Mouse (Mus musculus) CH12.LX (cell line): ENCODE measurements around the gene Iqcc. TPM values are rescaled to one million over a fixed set of nuclear protein-coding genes. Genes with fewer than 3 reads are reported as not detected.
A peak's percentile ranks its signal among the peaks of the same experiment; 100 is the strongest.

Experiments
- DNase-seq: peaks from one replicate; pipeline ENCODE4 v3.0.0-alpha.2; 2013; ENCODE audit errors: extremely low read depth
- H3K27ac ChIP-seq: 2 replicates; pipeline ENCODE4 v1.5.1; 2012; ENCODE audit warnings: low read depth, mild to moderate bottlenecking, control low read depth, moderate library complexity; ENCODE audit not compliant: insufficient read depth
- H3K27me3 ChIP-seq: replicated peaks from 2 replicates; pipeline ENCODE3; 2012; ENCODE audit warnings: inconsistent platforms
- H3K36me3 ChIP-seq, 2 experiments: replicated peaks in 1 of 2; 2 replicates each; pipeline versions ENCODE3 to v1.6.1; 2012; ENCODE audit warnings: inconsistent platforms in 1 of 2, low read length in 1 of 2, mild to moderate bottlenecking in 1 of 2, mixed read lengths in 1 of 2, moderate library complexity in 1 of 2; ENCODE audit not compliant: control insufficient read depth in 1 of 2, insufficient read depth in 1 of 2
- H3K4me1 ChIP-seq, 2 experiments: 2 replicates each; pipeline ENCODE4 v1.6.1; 2012; ENCODE audit warnings: inconsistent platforms in 1 of 2, moderate library complexity in 1 of 2; ENCODE audit not compliant: insufficient read depth in 2 of 2, control insufficient read depth in 1 of 2
- H3K4me2 ChIP-seq: 2 replicates; pipeline ENCODE4 v1.6.1; 2012; ENCODE audit warnings: low read depth, mild to moderate bottlenecking, control low read depth; ENCODE audit not compliant: poor library complexity, insufficient read depth, severe bottlenecking
- H3K4me3 ChIP-seq, 3 experiments: fragments of 150-350 bp in 1 of 3; sonication (generic) in 1 of 3; replicated peaks in 1 of 3; 2 replicates each; pipeline versions ENCODE3 to v1.5.1; 2011 to 2012; ENCODE audit warnings: low read depth in 2 of 3, low read length in 2 of 3, mild to moderate bottlenecking in 2 of 3, moderate library complexity in 2 of 3, control low read depth in 1 of 3, improper control_type of control experiment in 1 of 3, inconsistent platforms in 1 of 3, mixed read lengths in 1 of 3; ENCODE audit not compliant: poor library complexity in 1 of 3
- H3K79me2 ChIP-seq: replicated peaks from 2 replicates; pipeline ENCODE4 v1.6.1; 2012; ENCODE audit warnings: mild to moderate bottlenecking, moderate library complexity; ENCODE audit not compliant: control insufficient read depth, poor library complexity, insufficient read depth, severe bottlenecking; ENCODE audit errors: extremely low read depth
- H3K9ac ChIP-seq: 2 replicates; pipeline ENCODE4 v1.6.1; 2012; ENCODE audit warnings: low read depth, mild to moderate bottlenecking, control low read depth, moderate library complexity; ENCODE audit not compliant: insufficient read depth
- H3K9me3 ChIP-seq: replicated peaks from 2 replicates; pipeline ENCODE3; 2012; ENCODE audit warnings: low read length, inconsistent platforms, mixed read lengths
- BHLHE40 ChIP-seq: IDR thresholded peaks from 2 replicates; pipeline ENCODE4 v1.6.1; 2011; ENCODE audit warnings: mild to moderate bottlenecking, low read depth, low read length, improper control_type of control experiment
- CHD1 ChIP-seq: IDR thresholded peaks from 2 replicates; pipeline ENCODE4 v1.6.1; 2012; ENCODE audit warnings: low read depth, low read length, improper control_type of control experiment, inconsistent platforms
- CHD2 ChIP-seq: IDR thresholded peaks from 2 replicates; pipeline ENCODE4 v1.6.1; 2011; ENCODE audit warnings: low read length, improper control_type of control experiment
- EP300 ChIP-seq: IDR thresholded peaks from 2 replicates; pipeline ENCODE4 v1.6.1; 2011; ENCODE audit warnings: low read length, improper control_type of control experiment
- ETS1 ChIP-seq: conservative IDR thresholded peaks from 2 replicates; pipeline ENCODE4 v1.6.1; 2012; ENCODE audit warnings: low read depth, mild to moderate bottlenecking, inconsistent platforms, low read length, improper control_type of control experiment, moderate library complexity
- GABPA ChIP-seq: IDR thresholded peaks from 2 replicates; pipeline ENCODE4 v1.6.1; 2012; ENCODE audit warnings: low read depth, low read length, improper control_type of control experiment, inconsistent platforms; ENCODE audit not compliant: insufficient replicate concordance
- HCFC1 ChIP-seq: IDR thresholded peaks from 2 replicates; pipeline ENCODE4 v1.6.1; 2012; ENCODE audit warnings: low read depth, mild to moderate bottlenecking, inconsistent platforms, low read length, improper control_type of control experiment
- JUND ChIP-seq: conservative IDR thresholded peaks from 2 replicates; pipeline ENCODE4 v1.6.1; 2011; ENCODE audit warnings: low read depth, low read length, improper control_type of control experiment
- MAZ ChIP-seq: IDR thresholded peaks from 2 replicates; pipeline ENCODE4 v1.6.1; 2012; ENCODE audit warnings: low read depth, mild to moderate bottlenecking, inconsistent platforms, low read length, improper control_type of control experiment, moderate library complexity
- MYC ChIP-seq: IDR thresholded peaks from 2 replicates; pipeline ENCODE4 v1.6.1; 2011; ENCODE audit warnings: low read depth, mild to moderate bottlenecking, improper control_type of control experiment, low read length
- NELFE ChIP-seq: IDR thresholded peaks from 2 replicates; pipeline ENCODE4 v1.6.1; 2011; ENCODE audit warnings: low read depth, low read length, improper control_type of control experiment
- NRF1 ChIP-seq: IDR thresholded peaks from 2 replicates; pipeline ENCODE4 v1.6.1; 2014; ENCODE audit warnings: low read depth, mild to moderate bottlenecking, inconsistent platforms, low read length, improper control_type of control experiment, moderate library complexity
- PAX5 ChIP-seq: IDR thresholded peaks from 2 replicates; pipeline ENCODE4 v1.6.1; 2012; ENCODE audit warnings: low read length, inconsistent platforms, mixed read lengths
- POLR2A ChIP-seq: IDR thresholded peaks from 2 replicates; pipeline ENCODE4 v1.6.1; 2011; ENCODE audit warnings: low read depth, mild to moderate bottlenecking, improper control_type of control experiment, low read length
- RAD21 ChIP-seq: IDR thresholded peaks from 2 replicates; pipeline ENCODE4 v1.6.1; 2011; ENCODE audit warnings: low read depth, mild to moderate bottlenecking, low read length, improper control_type of control experiment, moderate library complexity
- SIN3A ChIP-seq: IDR thresholded peaks from 2 replicates; pipeline ENCODE4 v1.6.1; 2012; ENCODE audit warnings: low read length, improper control_type of control experiment, inconsistent platforms
- TBP ChIP-seq: conservative IDR thresholded peaks from 2 replicates; pipeline ENCODE4 v1.6.1; 2011; ENCODE audit warnings: low read depth, low read length, improper control_type of control experiment
- UBTF ChIP-seq: IDR thresholded peaks from 2 replicates; pipeline ENCODE4 v1.6.1; 2012; ENCODE audit warnings: low read depth, mild to moderate bottlenecking, inconsistent platforms, low read length, improper control_type of control experiment, moderate library complexity
- USF1 ChIP-seq: IDR thresholded peaks from 2 replicates; pipeline ENCODE4 v1.6.1; 2014; ENCODE audit warnings: low read depth, mild to moderate bottlenecking, inconsistent platforms, low read length, improper control_type of control experiment
- USF2 ChIP-seq: conservative IDR thresholded peaks from 2 replicates; pipeline ENCODE4 v1.6.1; 2011; ENCODE audit warnings: low read depth, low read length, improper control_type of control experiment
- ZNF384 ChIP-seq: IDR thresholded peaks from 2 replicates; pipeline ENCODE4 v1.6.1; 2012; ENCODE audit warnings: low read depth, low read length, improper control_type of control experiment, inconsistent platforms
- dilution Hi-C: fragments of 300-500 bp; cut with MboI; formaldehyde crosslinking; loops from 2 replicates; pipeline ENCODE4 v1.14.3; 2020; ENCODE audit warnings: low sequenced_read_pairs; ENCODE audit not compliant: extremely low pct_unique_long_range_greater_than_20kb, extremely low pct_ligation_motif_present
- in situ Hi-C: fragments of 300-500 bp; cut with MboI; formaldehyde crosslinking; loops from 3 replicates; pipeline ENCODE4 v1.14.3; 2019; ENCODE audit warnings: low sequenced_read_pairs, low pct_ligation_motif_present, low pct_unique_long_range_greater_than_20kb, mixed read lengths
- polyA plus RNA-seq: library from polyadenylated mRNA; unstranded; fragments of >175 nt; gene quantifications from 2 replicates; pipeline ENCODE4 v1.2.1, GENCODE M21; 2012; ENCODE audit warnings: low read depth; ENCODE audit not compliant: insufficient read length
- total RNA-seq, 2 experiments: library from RNA; depleted of rRNA; stranded (reverse); fragments of 300-350 nt in 1 of 2; fragments of >200 nt in 1 of 2; gene quantifications; 2 replicates each; pipeline ENCODE4 v1.2.3; 2012 to 2014

Iqcc gene
- total and polyA plus RNA-seq, 3 experiments: 13.5 to 27.0 (median 18.4) TPM

DNA sequence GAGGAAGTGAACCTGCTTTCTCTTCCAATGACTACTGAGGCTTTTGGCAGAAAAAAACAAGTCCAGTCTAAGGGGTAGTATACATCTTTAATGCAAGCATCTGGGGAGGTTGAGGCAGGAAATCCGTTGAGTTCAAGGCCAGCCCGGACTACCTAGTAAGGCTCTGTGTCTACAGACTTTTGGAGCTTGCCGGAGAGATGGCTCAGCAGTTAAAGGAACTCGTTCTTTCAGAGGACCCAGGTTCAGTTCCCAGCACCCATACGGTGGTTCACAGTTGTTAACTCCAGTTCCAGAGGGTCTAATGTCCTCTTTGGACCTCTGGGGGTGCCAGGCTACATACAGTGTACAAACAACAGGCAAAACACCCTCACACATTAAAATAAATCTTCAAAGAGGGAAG, 868 bp downstream of the Iqcc start:
- Histone ChIP-seq H3K9me3 (no peaks in the 10 kb centered on the region), H3K79me2 (no peaks in the 10 kb centered on the region), H3K4me3 (peak overlapping the region; percentile 74 to 76 (median 75)), H3K36me3 (peaks cover 23 to 56% of the 10 kb centered on the region in 2 experiments), H3K27ac (no peak overlapping the region)
- in situ Hi-C loops: loop anchor here (25.0 kb wide), 1 partner anchor 256 kb away; no protein-coding TSS in a partner anchor
- TF ChIP-seq ZNF384 (no peak), MYC (no peak), CHD1 (no peak), HCFC1 (no peak), TBP (no peak), GABPA (no peak), BHLHE40 (no peak)
- TF ChIP-seq, all 38 proteins: peak for 0
- Histone ChIP-seq H3K9ac (peak overlapping the region; percentile 93; the same call in 1 of the 2 replicates), H3K27me3 (no peaks in the 10 kb centered on the region), H3K4me2 (peak overlapping the region; percentile 45; the same call in 1 of the 2 replicates), H3K4me1 (peaks cover 7 to 49% of the 10 kb centered on the region in 2 experiments)
- dilution Hi-C loops: no loop called here
- DNase-seq: no peak

DNA sequence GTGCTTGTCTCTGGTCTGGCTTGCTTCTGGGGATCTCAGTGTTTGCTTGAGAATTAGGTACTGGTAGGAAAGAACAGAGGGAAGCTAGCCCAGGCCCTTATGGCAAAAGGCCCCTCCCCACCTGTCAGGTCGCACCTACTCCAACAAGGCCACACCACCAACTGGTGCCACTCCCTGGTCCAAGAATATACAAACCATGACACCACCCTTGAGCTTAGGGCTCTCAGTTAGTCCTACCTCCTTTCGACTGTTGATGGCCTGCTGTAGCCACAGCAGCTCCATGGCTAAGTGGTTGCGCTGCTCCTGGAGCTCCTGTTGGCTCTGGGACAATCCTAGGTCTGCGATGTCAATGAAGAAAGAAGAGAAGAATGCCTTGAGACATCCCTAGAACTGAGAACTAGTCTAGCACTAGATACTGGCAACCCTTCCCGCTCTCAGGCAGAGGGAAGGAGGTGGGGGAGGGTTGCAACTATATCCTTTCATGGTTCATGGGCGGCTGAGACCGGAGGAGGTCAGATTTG, 1.7 kb downstream of the Iqcc start:
- Histone ChIP-seq H3K27ac (no peak overlapping the region), H3K4me1 (peaks cover 3 to 48% of the 10 kb centered on the region in 2 experiments), H3K4me3 (no peak overlapping the region), H3K9me3 (no peaks in the 10 kb centered on the region), H3K9ac (no peak overlapping the region), H3K27me3 (no peaks in the 10 kb centered on the region), H3K36me3 (peaks cover 19 to 52% of the 10 kb centered on the region in 2 experiments), H3K79me2 (no peaks in the 10 kb centered on the region), H3K4me2 (no peak overlapping the region)
- in situ Hi-C loops: loop anchor here (25.0 kb wide), 1 partner anchor 255 kb away; no protein-coding TSS in a partner anchor
- no peak for TF ChIP-seq EP300
- no peak for DNase-seq
- dilution Hi-C loops: no loop called here

DNA sequence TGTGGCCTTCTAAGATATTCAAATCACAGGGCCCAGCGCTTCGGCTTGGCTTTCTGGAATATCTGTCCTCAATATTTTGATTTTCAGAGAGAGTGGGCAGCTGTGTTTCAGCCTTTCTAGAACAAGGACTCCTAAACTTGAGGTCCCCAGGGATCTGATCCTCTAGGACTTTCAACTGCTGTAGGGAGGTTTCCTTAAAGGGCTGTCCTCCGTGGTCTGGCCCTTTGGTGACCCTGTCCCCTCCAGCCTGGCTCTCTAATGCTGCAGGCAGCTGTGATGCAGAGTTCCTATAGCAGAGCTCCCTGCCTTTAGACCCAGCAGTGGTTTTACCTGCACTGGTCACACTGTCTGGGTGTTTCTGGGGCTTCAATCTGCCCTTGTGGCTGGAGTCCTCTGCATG, 2.3 kb downstream of the Iqcc start:
- H3K36me3 ChIP-seq: peaks cover 19 to 54% of the 10 kb centered on the region in 2 experiments
- in situ Hi-C loops: loop anchor here (25.0 kb wide), 1 partner anchor 254 kb away; no protein-coding TSS in a partner anchor
- dilution Hi-C loops: no loop called here
- H3K79me2 ChIP-seq: no peaks in the 10 kb centered on the region
- no peaks in the 10 kb centered on the region for H3K27me3 ChIP-seq
- peaks cover 3 to 47% of the 10 kb centered on the region in 2 experiments for H3K4me1 ChIP-seq
- no peak for DNase-seq
- H3K27ac ChIP-seq: no peak overlapping the region
- no peak overlapping the region for H3K4me3 ChIP-seq
- TF ChIP-seq SIN3A: no peak
- TF ChIP-seq RAD21: no peak
- TF ChIP-seq MAZ: no peak
- no peak for TF ChIP-seq HCFC1
- no peak for TF ChIP-seq UBTF
- no peak for TF ChIP-seq BHLHE40
- no peak for TF ChIP-seq NELFE
- no peak for TF ChIP-seq POLR2A
- TF ChIP-seq ETS1: no peak
- TF ChIP-seq NRF1: no peak
- TF ChIP-seq CHD2: no peak
- TF ChIP-seq PAX5: no peak
- TF ChIP-seq USF2: no peak
- no peak for TF ChIP-seq JUND
- TF ChIP-seq TBP: no peak
- TF ChIP-seq USF1: no peak
- H3K9ac ChIP-seq: no peak overlapping the region
- H3K9me3 ChIP-seq: no peaks in the 10 kb centered on the region
- H3K4me2 ChIP-seq: no peak overlapping the region
